Mouse (Mus musculus): ENCODE measurements at regions not wholly inside any gene's neighbourhood (a gene's known extent, or its start where the extent isn't known, plus 50 kb on each side); places are given as distances from the start of the nearest gene placed in this dataset.

DNA sequence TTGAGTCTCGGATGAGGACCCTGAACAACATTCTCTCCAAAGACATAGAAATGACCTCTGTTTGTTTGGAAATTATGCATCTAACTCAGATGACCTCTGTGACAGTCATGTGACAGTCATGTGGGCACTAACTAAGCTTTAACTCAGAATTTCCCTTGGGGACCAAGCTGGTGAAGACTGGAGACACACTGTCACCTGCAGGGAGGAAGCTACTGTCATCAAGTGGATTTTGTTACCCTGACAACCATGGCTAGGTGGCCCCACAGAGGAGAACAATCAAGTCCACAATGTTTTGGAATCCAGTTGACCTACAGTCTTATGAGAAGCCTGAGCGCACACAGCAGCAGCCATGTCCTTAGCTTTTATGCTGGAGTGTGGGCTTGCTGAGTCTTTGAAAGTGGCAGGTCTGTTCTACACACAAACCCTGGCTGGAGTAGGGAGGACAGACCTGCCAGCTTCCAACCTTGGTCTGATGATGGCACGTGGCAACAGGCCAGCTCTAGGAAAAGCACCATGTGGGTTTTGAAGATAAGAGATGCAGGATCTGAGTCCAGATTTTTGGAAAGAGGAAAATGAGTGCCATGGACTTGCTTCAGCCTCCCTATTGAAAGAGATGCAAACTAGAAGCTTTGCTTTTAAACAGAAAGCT is 125.5 kb downstream of the Cdh26 start:
- peaks cover 6% of the 10 kb centered on the region for H3K27me3 ChIP-seq (replicated peaks)
- H3K9me3 ChIP-seq (replicated peaks; ENCODE audit: low read length): no peaks in the 10 kb centered on the region
- no peak overlapping the region for H3K9ac ChIP-seq (ENCODE audit: insufficient read depth, low read depth)
- TF ChIP-seq JUN (IDR thresholded peaks at IDR 0.05; ENCODE audit: insufficient read depth, low read depth, low read length): no peak
- peak; percentile 80 for TF ChIP-seq USF2 (conservative IDR thresholded peaks at IDR 0.05; ENCODE audit: low read depth, low read length)
- peak; percentile 83 for TF ChIP-seq BHLHE40 (IDR thresholded peaks at IDR 0.05; ENCODE audit: low read depth, low read length)
- TF ChIP-seq MEF2A (IDR thresholded peaks at IDR 0.05; ENCODE audit: borderline replicate concordance, low read depth, low read length): no peak
- TF ChIP-seq MAX (IDR thresholded peaks at IDR 0.05; ENCODE audit: low read length): no peak
- no peak for TF ChIP-seq IRF4 (IDR thresholded peaks at IDR 0.05; ENCODE audit: low read depth, low read length)
- peak; percentile 63 for TF ChIP-seq USF1 (IDR thresholded peaks at IDR 0.05; ENCODE audit: low read depth, low read length)
- no peak for TF ChIP-seq ZMIZ1 (IDR thresholded peaks at IDR 0.05; ENCODE audit: low read depth, low read length)
- peak; percentile 60; the same call in 1 of the 2 replicates for TF ChIP-seq ETS1 (conservative IDR thresholded peaks at IDR 0.05; ENCODE audit: low read depth, low read length)
- TF ChIP-seq GABPA (IDR thresholded peaks at IDR 0.05; ENCODE audit: insufficient replicate concordance, low read depth, low read length): no peak
- H3K27ac ChIP-seq (ENCODE audit: insufficient read depth, low read depth): no peak overlapping the region
- peaks cover 22 to 49% of the 10 kb centered on the region in 2 experiments for H3K4me1 ChIP-seq (ENCODE audit: control insufficient read depth in 1 of 2, insufficient read depth in 2 of 2)
- dilution Hi-C loops (cut with MboI; ENCODE audit: extremely low pct_ligation_motif_present, extremely low pct_unique_long_range_greater_than_20kb, low sequenced_read_pairs): no loop called here
- peak overlapping the region; percentile 41; the same call in 1 of the 2 replicates for H3K4me2 ChIP-seq (ENCODE audit: insufficient read depth, low read depth, poor library complexity, severe bottlenecking)
- peak; percentile 61 for DNase-seq (ENCODE audit: extremely low read depth)
- in situ Hi-C loops (cut with MboI; ENCODE audit: low pct_ligation_motif_present, low pct_unique_long_range_greater_than_20kb, low sequenced_read_pairs): loop anchor here (10.0 to 25.0 kb wide), 2 partner anchors 109 to 1331 kb away; no protein-coding TSS in a partner anchor
- no peak overlapping the region for H3K4me3 ChIP-seq (replicated peaks in 1 of 3; ENCODE audit: low read depth in 2 of 3, low read length in 2 of 3, poor library complexity in 1 of 3)
- no peaks in the 10 kb centered on the region for H3K36me3 ChIP-seq (replicated peaks in 1 of 2; ENCODE audit: control insufficient read depth in 1 of 2, insufficient read depth in 1 of 2, low read length in 1 of 2)
- no peaks in the 10 kb centered on the region for H3K79me2 ChIP-seq (replicated peaks; ENCODE audit: control insufficient read depth, extremely low read depth, insufficient read depth, poor library complexity, severe bottlenecking)

GRCm38 (mm10) chr2:178557934-178558333 is 127.6 kb downstream of the Cdh26 start:
- H3K4me1 ChIP-seq (ENCODE audit: control insufficient read depth in 1 of 2, insufficient read depth in 2 of 2): peaks cover 22 to 43% of the 10 kb centered on the region in 2 experiments
- H3K4me3 ChIP-seq (replicated peaks in 1 of 3; ENCODE audit: low read depth in 2 of 3, low read length in 2 of 3, poor library complexity in 1 of 3): no peak overlapping the region
- in situ Hi-C loops (cut with MboI; ENCODE audit: low pct_ligation_motif_present, low pct_unique_long_range_greater_than_20kb, low sequenced_read_pairs) (loop anchor here (10.0 to 25.0 kb wide), 2 partner anchors 107 to 1329 kb away; no protein-coding TSS in a partner anchor), dilution Hi-C loops (cut with MboI; ENCODE audit: extremely low pct_ligation_motif_present, extremely low pct_unique_long_range_greater_than_20kb, low sequenced_read_pairs) (no loop called here)
- no peak overlapping the region for H3K9ac ChIP-seq (ENCODE audit: insufficient read depth, low read depth)
- DNase-seq (ENCODE audit: extremely low read depth): no peak
- peaks cover 8% of the 10 kb centered on the region for H3K27me3 ChIP-seq (replicated peaks)
- H3K4me2 ChIP-seq (ENCODE audit: insufficient read depth, low read depth, poor library complexity, severe bottlenecking): no peak overlapping the region
- H3K9me3 ChIP-seq (replicated peaks; ENCODE audit: low read length): no peaks in the 10 kb centered on the region
- no peaks in the 10 kb centered on the region for H3K79me2 ChIP-seq (replicated peaks; ENCODE audit: control insufficient read depth, extremely low read depth, insufficient read depth, poor library complexity, severe bottlenecking)
- H3K36me3 ChIP-seq (replicated peaks in 1 of 2; ENCODE audit: control insufficient read depth in 1 of 2, insufficient read depth in 1 of 2, low read length in 1 of 2): no peaks in the 10 kb centered on the region
- H3K27ac ChIP-seq (ENCODE audit: insufficient read depth, low read depth): no peak overlapping the region
- no peak for TF ChIP-seq POLR2AphosphoS2 (IDR thresholded peaks at IDR 0.05; ENCODE audit: low read depth, low read length)
- no peak for TF ChIP-seq CTCF (conservative IDR thresholded peaks at IDR 0.05 in 1 of 2, IDR thresholded peaks at IDR 0.05 in 1 of 2; ENCODE audit: low read depth in 2 of 2, low read length in 2 of 2)
- TF ChIP-seq ZNF384 (IDR thresholded peaks at IDR 0.05; ENCODE audit: low read depth, low read length): no peak
- TF ChIP-seq RCOR1 (conservative IDR thresholded peaks at IDR 0.05; ENCODE audit: low read depth, low read length): no peak
- TF ChIP-seq POLR2A (IDR thresholded peaks at IDR 0.05; ENCODE audit: low read depth, low read length): no peak
- TF ChIP-seq MEF2A (IDR thresholded peaks at IDR 0.05; ENCODE audit: borderline replicate concordance, low read depth, low read length): peak; percentile 49; the same call in 1 of the 2 replicates
- TF ChIP-seq PAX5 (IDR thresholded peaks at IDR 0.05; ENCODE audit: low read length): no peak
- TF ChIP-seq SMC3 (IDR thresholded peaks at IDR 0.05; ENCODE audit: low read depth, low read length): no peak
- TF ChIP-seq MXI1 (IDR thresholded peaks at IDR 0.05; ENCODE audit: low read depth, low read length): no peak
- no peak for TF ChIP-seq ELF1 (IDR thresholded peaks at IDR 0.05; ENCODE audit: low read depth, low read length)
- TF ChIP-seq ETS1 (conservative IDR thresholded peaks at IDR 0.05; ENCODE audit: low read depth, low read length): peak; percentile 93
- no peak for TF ChIP-seq KAT2A (IDR thresholded peaks at IDR 0.05; ENCODE audit: insufficient replicate concordance, low read length)
- no peak for TF ChIP-seq UBTF (IDR thresholded peaks at IDR 0.05; ENCODE audit: low read depth, low read length)
- peak; percentile 84 for TF ChIP-seq BHLHE40 (IDR thresholded peaks at IDR 0.05; ENCODE audit: low read depth, low read length)
- TF ChIP-seq JUND (conservative IDR thresholded peaks at IDR 0.05; ENCODE audit: low read depth, low read length): no peak
- peak; percentile 90 for TF ChIP-seq TCF12 (IDR thresholded peaks at IDR 0.05; ENCODE audit: low read depth, low read length)
- 0 out of 2 replicates have a peak, but pooled peaks have one; percentile 23 for TF ChIP-seq IRF4 (IDR thresholded peaks at IDR 0.05; ENCODE audit: low read depth, low read length)
- no peak for TF ChIP-seq JUN (IDR thresholded peaks at IDR 0.05; ENCODE audit: insufficient read depth, low read depth, low read length)
- TF ChIP-seq NELFE (IDR thresholded peaks at IDR 0.05; ENCODE audit: low read depth, low read length): no peak
- no peak for TF ChIP-seq TBP (conservative IDR thresholded peaks at IDR 0.05; ENCODE audit: low read depth, low read length)
- TF ChIP-seq EP300 (IDR thresholded peaks at IDR 0.05; ENCODE audit: low read length): peak; percentile 56
- no peak for TF ChIP-seq CHD1 (IDR thresholded peaks at IDR 0.05; ENCODE audit: low read depth, low read length)
- TF ChIP-seq MAFK (IDR thresholded peaks at IDR 0.05; ENCODE audit: insufficient replicate concordance, low read length): no peak
- no peak for TF ChIP-seq ZC3H11A (IDR thresholded peaks at IDR 0.05; ENCODE audit: low read depth, low read length)
